Mouse (Mus musculus) hindbrain, postnatal 0 days (tissue): ENCODE measurements around the gene Nthl1. TPM values are rescaled to one million over a fixed set of nuclear protein-coding genes. Genes with fewer than 3 reads are reported as not detected.

Experiments
- ATAC-seq: fragments of 200-750 bp; cut with Nextera tagmentation; 2 replicates; pipeline ENCODE4 v1.8.0; 2017; ENCODE audit warnings: mild to moderate bottlenecking, moderate TSS enrichment, moderate library complexity
- DNase-seq: peaks from one replicate; pipeline ENCODE4 v3.0.0-alpha.2; 2015; ENCODE audit warnings: low spot score
- H3K27ac ChIP-seq: fragments of 300-500 bp; sonication (generic); 2 replicates; pipeline ENCODE4 v1.5.1; 2014; ENCODE audit warnings: mild to moderate bottlenecking
- H3K27me3 ChIP-seq: fragments of 300-500 bp; sonication (generic); 2 replicates; pipeline ENCODE4 v1.6.1; 2014; ENCODE audit warnings: low read length, mixed read lengths; ENCODE audit not compliant: insufficient read depth
- H3K36me3 ChIP-seq: fragments of 300-500 bp; sonication (generic); 2 replicates; pipeline ENCODE4 v1.6.1; 2014; ENCODE audit warnings: low read length, mixed read lengths; ENCODE audit not compliant: insufficient read depth
- H3K4me1 ChIP-seq: fragments of 300-500 bp; sonication (generic); 2 replicates; pipeline ENCODE4 v1.6.1; 2014; ENCODE audit warnings: antibody characterized with exemption, low read length, mixed read lengths; ENCODE audit not compliant: insufficient read depth
- H3K4me2 ChIP-seq: fragments of 300-500 bp; sonication (generic); 2 replicates; pipeline ENCODE4 v1.6.1; 2014; ENCODE audit warnings: low read depth, mild to moderate bottlenecking, low read length, moderate library complexity, mixed read lengths
- H3K4me3 ChIP-seq: fragments of 300-500 bp; sonication (generic); 2 replicates; pipeline ENCODE4 v1.5.1; 2014; ENCODE audit warnings: low read length
- H3K9ac ChIP-seq: fragments of 300-500 bp; sonication (generic); replicated peaks from 2 replicates; pipeline ENCODE4 v1.6.1; 2014; ENCODE audit warnings: mild to moderate bottlenecking, low read length, moderate library complexity, mixed read lengths
- H3K9me3 ChIP-seq: fragments of 300-500 bp; sonication (generic); 2 replicates; pipeline ENCODE4 v1.6.1; 2016; ENCODE audit warnings: low read length, mixed read lengths
- CTCF ChIP-seq: IDR thresholded peaks from 2 replicates; pipeline ENCODE4 v1.5.1; 2016; ENCODE audit warnings: antibody characterized with exemption, control low read depth, low read depth
- WGBS: fragments of 180-500 bp; shearing (Covaris S2); extraction: QIAGEN DNeasy Blood & Tissue Kit; methylation state at CpG from one replicate; pipeline ENCODE4 v1.1.7; 2014; 5-methylcytosine and 5-hydroxymethylcytosine counted together
- polyA plus RNA-seq: library from polyadenylated mRNA; unstranded; fragments of >200 nt; fragmentation: Nextera tagmentation; extraction: Ambion mirVana; gene quantifications from 2 replicates; pipeline ENCODE4 v1.2.1, GENCODE M21; 2015
- total RNA-seq: library from RNA; depleted of rRNA; stranded (reverse); fragments of >200 nt; gene quantifications from 2 replicates; pipeline ENCODE4 v1.2.3, GENCODE M21; 2014; rRNA removed

The Nthl1 gene
- 4.2 and 5.6 TPM in 2 replicates for total RNA-seq
- 7.2 and 7.8 TPM in 2 replicates for polyA plus RNA-seq

GRCm38 (mm10) chr17:24632167-24632812, at the start of gene Nthl1, which contains the start of gene Tsc2:
TSS of gene Nthl1 (plus strand) at chr17:24632680.
TSS of gene Tsc2 (minus strand) at chr17:24632630.
- peak within 1 kb of the TSS; percentile 89 for H3K4me2 ChIP-seq
- DNase-seq: peak; percentile 94
- peak within 1 kb of the TSS; percentile 64 for H3K9ac ChIP-seq
- peak within 1 kb of the TSS; percentile 84 for H3K27ac ChIP-seq
- H3K4me1 ChIP-seq: peaks cover 4% of the 10 kb centered on the region; the same call in 1 of the 2 replicates
- H3K36me3 ChIP-seq: peaks cover 30% of the 10 kb centered on the region
- no peaks in the 10 kb centered on the region for H3K27me3 ChIP-seq
- 2% methylated on average over 51 of the region's 51 CpGs for WGBS
- TF ChIP-seq CTCF: no peak
- peak within 1 kb of the TSS; percentile 63 for H3K4me3 ChIP-seq
- peak; percentile 92 for ATAC-seq
- no peaks in the 10 kb centered on the region for H3K9me3 ChIP-seq

DNA sequence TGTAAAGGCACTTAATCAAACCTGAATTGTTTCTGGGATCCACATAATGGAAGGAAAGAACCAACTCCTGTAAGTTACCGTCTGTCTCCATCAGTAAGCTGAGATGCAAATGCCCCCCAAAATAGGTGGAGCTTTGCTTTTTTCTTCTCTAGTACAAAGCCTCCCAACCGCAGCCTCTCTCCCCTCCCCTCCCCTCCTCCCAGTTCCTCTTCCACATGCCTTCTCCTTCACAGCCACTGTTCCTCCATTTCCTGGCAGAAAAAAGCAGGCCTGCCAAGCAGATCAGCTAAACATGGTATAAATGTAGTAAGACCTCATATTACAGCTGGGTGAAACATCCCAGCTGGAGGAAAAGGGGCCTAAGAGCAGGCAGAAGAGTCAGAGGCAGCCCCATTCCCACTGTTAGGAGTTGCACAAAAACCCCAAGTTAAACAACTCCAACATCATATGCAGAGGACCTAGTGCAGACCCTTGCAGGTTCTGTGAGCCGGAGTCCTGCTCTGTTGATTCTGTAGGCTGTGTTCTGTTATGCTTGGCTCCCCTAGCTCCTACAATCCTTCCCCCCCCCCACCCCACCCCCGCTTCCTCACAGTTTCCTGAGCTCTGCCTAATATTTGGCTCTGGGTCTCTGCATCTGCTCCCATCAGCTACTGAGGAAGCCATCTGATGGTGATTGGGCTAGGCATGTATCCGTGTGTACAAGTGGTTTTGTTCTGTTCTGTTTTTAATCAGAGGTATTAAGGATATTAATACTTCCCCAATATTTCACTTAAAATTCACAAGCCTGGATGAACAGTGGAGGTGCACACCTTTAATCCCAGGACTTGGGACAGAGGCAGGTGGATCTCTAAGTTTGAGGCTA, 48.6 kb upstream of the Nthl1 start:
- TF ChIP-seq CTCF: no peak
- H3K27me3 ChIP-seq: no peaks in the 10 kb centered on the region
- H3K27ac ChIP-seq: no peak overlapping the region
- DNase-seq (no peak), ATAC-seq (no peak)
- no peak overlapping the region for H3K4me2 ChIP-seq
- H3K4me3 ChIP-seq: no peak overlapping the region
- H3K4me1 ChIP-seq: no peaks in the 10 kb centered on the region
- H3K9me3 ChIP-seq: no peaks in the 10 kb centered on the region
- H3K9ac ChIP-seq: no peak overlapping the region
- WGBS: 65% methylated on average over 5 of the region's 5 CpGs
- peaks cover 67% of the 10 kb centered on the region for H3K36me3 ChIP-seq

- no peaks in the 10 kb centered on the region for H3K27me3 ChIP-seq
- no peaks in the 10 kb centered on the region for H3K9me3 ChIP-seq
- no peak for DNase-seq
- no peak overlapping the region for H3K4me2 ChIP-seq
- H3K9ac ChIP-seq: no peak overlapping the region
- no peak overlapping the region for H3K27ac ChIP-seq
- no peak for ATAC-seq
- H3K4me3 ChIP-seq: no peak overlapping the region
- H3K36me3 ChIP-seq: peaks cover 66% of the 10 kb centered on the region
- no peak for TF ChIP-seq CTCF
- WGBS: 74% methylated on average over 3 of the region's 3 CpGs
- H3K4me1 ChIP-seq: no peaks in the 10 kb centered on the region
Observed at GRCm38 (mm10) chr17:24584520-24584919, 48.0 kb upstream of the Nthl1 start.

DNA sequence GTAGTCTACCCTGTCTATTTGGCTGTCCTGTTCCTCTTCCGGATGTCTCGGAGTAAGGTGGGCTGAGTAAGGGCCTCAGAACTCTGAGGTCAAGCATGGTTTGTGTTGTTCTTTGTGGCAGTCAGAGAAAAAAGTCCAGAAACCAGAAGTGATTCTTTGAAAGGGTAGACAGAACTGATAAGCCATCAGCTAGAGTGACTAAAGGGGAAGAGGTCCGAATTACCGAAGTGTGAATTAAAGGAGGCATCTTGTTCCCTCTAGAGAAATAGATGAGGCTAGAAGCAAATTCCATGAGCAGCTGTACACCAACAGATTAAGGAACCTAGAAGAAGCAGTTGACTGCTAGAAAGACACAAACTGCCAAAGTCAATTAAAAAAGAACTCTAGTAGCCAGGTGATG, 45.9 kb upstream of the Nthl1 start:
- H3K9me3 ChIP-seq: no peaks in the 10 kb centered on the region
- no peak for TF ChIP-seq CTCF
- H3K36me3 ChIP-seq: peaks cover 62% of the 10 kb centered on the region
- H3K27ac ChIP-seq: no peak overlapping the region
- H3K27me3 ChIP-seq: no peaks in the 10 kb centered on the region
- no peak overlapping the region for H3K4me3 ChIP-seq
- no peak overlapping the region for H3K4me2 ChIP-seq
- no peaks in the 10 kb centered on the region for H3K4me1 ChIP-seq
- no peak for ATAC-seq
- WGBS: 90% methylated on average over 4 of the region's 4 CpGs
- DNase-seq: no peak
- H3K9ac ChIP-seq: no peak overlapping the region

DNA sequence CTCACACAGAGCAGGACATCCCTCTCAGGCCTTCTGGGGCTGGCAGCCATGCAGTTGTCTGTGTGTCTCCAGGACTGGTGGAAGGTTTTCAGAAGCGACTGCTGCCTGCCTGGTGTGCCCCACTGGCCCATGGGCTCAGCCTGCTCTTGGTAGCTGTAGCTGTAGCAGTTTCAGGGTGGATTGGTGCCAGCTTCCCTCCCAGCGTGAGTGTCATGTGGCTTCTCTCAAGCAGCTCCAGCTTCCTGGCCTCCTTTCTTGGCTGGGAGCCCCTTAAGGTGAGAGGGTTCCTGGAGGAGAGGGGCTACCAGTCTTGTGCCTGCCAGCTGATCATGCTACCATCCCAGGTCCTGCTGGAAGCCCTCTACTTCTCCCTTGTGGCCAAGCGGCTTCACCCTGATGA, 41.5 kb upstream of the Nthl1 start:
- 75% methylated on average over 3 of the region's 3 CpGs for WGBS
- Histone ChIP-seq H3K27me3 (no peaks in the 10 kb centered on the region), H3K4me3 (no peak overlapping the region), H3K4me2 (no peak overlapping the region), H3K9me3 (no peaks in the 10 kb centered on the region), H3K27ac (no peak overlapping the region), H3K9ac (no peak overlapping the region), H3K36me3 (peaks cover 85% of the 10 kb centered on the region), H3K4me1 (no peaks in the 10 kb centered on the region)
- no peak for TF ChIP-seq CTCF
- no peak for ATAC-seq
- no peak for DNase-seq

DNA sequence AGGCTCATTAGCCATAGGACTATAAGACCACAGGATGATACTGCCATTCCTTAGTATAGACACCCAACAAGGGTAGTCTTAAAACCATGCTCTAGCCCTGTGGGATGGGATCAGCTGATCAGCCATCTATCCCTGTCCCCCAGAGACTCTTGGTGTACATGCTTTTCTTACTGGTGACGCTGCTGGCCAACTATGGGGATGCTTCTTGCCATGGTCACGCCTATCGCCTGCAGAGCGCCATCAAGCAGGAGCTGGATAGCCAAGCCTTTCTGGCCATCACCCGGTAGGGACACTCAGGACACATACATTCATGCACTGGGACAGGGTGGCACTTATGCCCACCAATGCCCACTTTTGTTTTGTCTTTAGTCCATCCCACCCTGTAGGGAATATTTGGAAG, 40.8 kb upstream of the Nthl1 start:
- Histone ChIP-seq H3K4me3 (no peak overlapping the region), H3K9ac (no peak overlapping the region), H3K4me2 (no peak overlapping the region), H3K9me3 (no peaks in the 10 kb centered on the region), H3K36me3 (peaks cover 85% of the 10 kb centered on the region), H3K27me3 (no peaks in the 10 kb centered on the region), H3K4me1 (no peaks in the 10 kb centered on the region), H3K27ac (no peak overlapping the region)
- no peak for ATAC-seq
- DNase-seq: no peak
- TF ChIP-seq CTCF: no peak
- 92% methylated on average over 5 of the region's 5 CpGs for WGBS
